Mouse (Mus musculus) embryonic stem cell, embryonic (primary cell): ENCODE data around the gene Olfr514.
"Not testable (repeated sequence)": the region's sequence is repeated elsewhere in the genome, so short reads cannot be mapped to it uniquely, and the experiment has no call there.

Source experiments
- CTCF ChIA-PET, 4 experiments: fragments of 300-600 bp in 2 of 4; fragments of 350-600 bp in 2 of 4; sonication (Branson Sonifier 250); formaldehyde crosslinking; loops; one replicate each; lab custom pipeline; 2022; ENCODE audit warnings: inconsistent platforms in 2 of 4; lab: Charles Lee
- POLR2A ChIA-PET, 4 experiments: fragments of 300-600 bp in 2 of 4; fragments of 350-600 bp in 2 of 4; sonication (Branson Sonifier 250); formaldehyde crosslinking; loops; one replicate each; lab custom pipeline; 2022; ENCODE audit warnings: antibody characterized with exemption in 4 of 4, inconsistent platforms in 1 of 4; lab: Charles Lee

Gene Olfr514

GRCm38 (mm10) chr7:108825897-108826296, at the start of gene Olfr514:
Gene Olfr514, minus strand, starts transcription at chr7:108825997.
- POLR2A ChIA-PET: no interaction called here
- CTCF ChIA-PET: no interaction called here

DNA sequence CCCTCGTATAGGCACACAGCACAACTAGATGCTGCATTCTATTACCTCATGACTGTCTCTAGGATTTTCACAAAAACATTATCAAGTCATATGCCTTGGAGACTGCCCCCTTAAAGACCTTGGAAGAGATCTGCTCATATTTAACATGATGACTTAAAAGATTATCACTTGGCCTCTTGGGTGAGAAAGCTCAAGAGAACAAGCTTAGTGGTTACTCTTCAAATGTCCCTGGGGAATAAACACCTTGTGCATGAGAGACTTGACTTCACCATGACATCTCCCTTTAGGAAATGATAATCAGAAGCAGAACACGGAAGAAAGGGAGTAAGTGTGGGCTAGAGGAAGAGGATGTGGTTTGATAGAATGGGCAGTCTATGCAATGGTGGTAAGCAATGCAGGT, 46.5 kb upstream of the Olfr514 start, which contains the start of gene Olfr517:
Olfr517 (minus strand) TSS at position 101 of the 400 bp plus-strand sequence.
- ChIA-PET CTCF (no interaction called here), POLR2A (interaction anchor here in 1 of 4 experiments (0.5 kb wide), 1 partner anchor 43 kb away, joined by 3 read pairs; no protein-coding TSS in a partner anchor)

DNA sequence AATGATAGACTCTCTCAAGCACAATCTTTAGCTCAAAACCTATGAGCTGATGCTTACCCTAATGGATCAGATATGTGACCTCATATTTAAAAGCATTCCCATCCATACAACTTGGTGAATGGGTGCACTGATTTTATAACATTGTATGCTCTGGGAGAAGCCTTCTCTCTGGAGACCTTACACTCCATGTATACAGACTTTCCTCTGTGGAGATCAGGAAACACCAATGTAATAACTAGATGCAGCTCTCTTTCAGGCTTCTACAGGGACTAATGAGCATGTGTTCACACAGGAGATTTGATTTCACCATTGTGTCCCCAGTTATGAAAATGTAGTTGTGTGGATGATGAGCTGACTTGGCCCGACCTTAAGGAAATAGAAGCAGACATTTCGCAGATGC, 24.6 kb upstream of the Olfr514 start, which contains the start of gene Olfr516:
Olfr516 (minus strand) TSS at position 101 of the 400 bp plus-strand sequence.
- ChIA-PET CTCF (no interaction called here), POLR2A (no interaction called here)

DNA sequence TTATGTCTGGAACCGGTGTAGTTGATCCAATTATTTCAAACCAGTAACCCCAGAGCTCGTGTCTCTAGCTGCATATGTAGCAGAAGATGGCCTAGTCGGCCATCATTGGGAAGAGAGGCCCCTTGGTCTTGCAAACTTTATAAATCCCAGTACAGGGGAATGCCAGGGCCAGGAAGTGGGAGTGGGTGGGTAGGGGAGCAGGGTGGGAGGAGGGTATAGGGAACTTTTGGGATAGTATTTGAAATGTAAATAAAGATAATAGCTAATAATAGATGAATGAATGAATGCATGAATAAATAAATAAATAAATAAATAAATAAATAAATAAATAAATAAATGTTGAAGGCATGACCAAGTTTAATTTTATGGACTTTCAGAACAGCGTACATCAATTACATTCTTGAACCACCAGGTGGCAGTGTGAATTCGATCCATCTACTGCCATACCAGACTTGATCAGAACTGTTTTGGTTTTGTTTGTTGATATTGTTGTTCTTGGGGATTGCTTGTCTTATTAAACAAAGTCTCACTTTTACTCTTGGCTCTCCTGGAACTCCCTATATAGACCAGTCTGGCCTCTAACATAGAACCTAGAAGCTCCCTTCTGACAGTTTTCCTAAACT, 11.1 kb downstream of the Olfr514 start:
- CTCF ChIA-PET, POLR2A ChIA-PET: not testable (repeated sequence)

- ChIA-PET CTCF (no interaction called here), POLR2A (no interaction called here)
Measured at GRCm38 (mm10) chr7:108797205-108797933, 28.4 kb downstream of the Olfr514 start.
